Mouse (Mus musculus) neural tube, embryonic 11.5 days (tissue): Measurements from ENCODE around the gene Ppp1r13l. TPM values are rescaled to one million over a fixed set of nuclear protein-coding genes. Genes with fewer than 3 reads are reported as not detected.

ENCODE experiments used
- ATAC-seq: fragments of 200-750 bp; cut with Nextera tagmentation; 2 replicates; pipeline ENCODE4 v1.8.0; 2017; ENCODE audit warnings: moderate number of reproducible peaks, mild to moderate bottlenecking, moderate TSS enrichment, moderate library complexity; ENCODE audit not compliant: insufficient read depth, low FRiP score, low TSS enrichment
- DNase-seq: peaks from one replicate; pipeline ENCODE4 v3.0.0-alpha.2; 2015; ENCODE audit warnings: low spot score
- H3K27ac ChIP-seq: fragments of 300-500 bp; sonication (generic); 2 replicates; pipeline ENCODE4 v1.5.1; 2014; ENCODE audit warnings: low read depth, mild to moderate bottlenecking, low read length
- H3K27me3 ChIP-seq: fragments of 300-500 bp; sonication (generic); 2 replicates; pipeline ENCODE4 v1.6.1; 2014; ENCODE audit warnings: mild to moderate bottlenecking, low read length, mixed read lengths; ENCODE audit not compliant: control insufficient read depth, insufficient read depth
- H3K36me3 ChIP-seq: fragments of 300-500 bp; sonication (generic); 2 replicates; pipeline ENCODE4 v1.6.1; 2014; ENCODE audit warnings: mild to moderate bottlenecking, low read length, moderate library complexity, mixed read lengths; ENCODE audit not compliant: control insufficient read depth, insufficient read depth
- H3K4me1 ChIP-seq: fragments of 300-500 bp; sonication (generic); 2 replicates; pipeline ENCODE4 v1.6.1; 2014; ENCODE audit warnings: low read length, mixed read lengths; ENCODE audit not compliant: control insufficient read depth, insufficient read depth
- H3K4me2 ChIP-seq: fragments of 300-500 bp; sonication (generic); 2 replicates; pipeline ENCODE4 v1.6.1; 2014; ENCODE audit warnings: low read depth, mild to moderate bottlenecking, moderate library complexity
- H3K4me3 ChIP-seq: fragments of 300-500 bp; sonication (generic); 2 replicates; pipeline ENCODE4 v1.5.1; 2014; ENCODE audit warnings: low read depth, low read length
- H3K9ac ChIP-seq: fragments of 300-500 bp; sonication (generic); 2 replicates; pipeline ENCODE4 v1.6.1; 2014; ENCODE audit warnings: mild to moderate bottlenecking, low read length
- H3K9me3 ChIP-seq: fragments of 300-500 bp; sonication (generic); 2 replicates; pipeline ENCODE4 v1.6.1; 2016; ENCODE audit warnings: low read length; ENCODE audit not compliant: control insufficient read depth
- WGBS: fragments of 180-500 bp; shearing (Covaris S2); extraction: QIAGEN DNeasy Blood & Tissue Kit; methylation state at CpG from one replicate; pipeline ENCODE4 v1.1.7; 2014; 5-methylcytosine and 5-hydroxymethylcytosine counted together
- polyA plus RNA-seq: library from polyadenylated mRNA; unstranded; fragments of >200 nt; fragmentation: Nextera tagmentation; extraction: Ambion mirVana; gene quantifications from 2 replicates; pipeline ENCODE4 v1.2.1, GENCODE M21; 2014

Ppp1r13l gene
- polyA plus RNA-seq, 1 experiment from 2014 or later, result 3.4 TPM

GRCm38 (mm10) chr7:19319906-19320305 is 39.6 kb upstream of the Ppp1r13l start:
- peak overlapping the region; percentile 37 for H3K4me3 ChIP-seq
- no peaks in the 10 kb centered on the region for H3K27me3 ChIP-seq
- peak overlapping the region; percentile 40 for H3K9ac ChIP-seq
- H3K27ac ChIP-seq, result no peak overlapping the region
- DNase-seq (peak; percentile 99), ATAC-seq (peak; percentile 92)
- H3K9me3 ChIP-seq, result no peaks in the 10 kb centered on the region
- peaks cover 9% of the 10 kb centered on the region; the same call in 1 of the 2 replicates for H3K4me1 ChIP-seq
- WGBS, result 0% methylated on average over 41 of the region's 41 CpGs
- H3K4me2 ChIP-seq, result peak overlapping the region; percentile 77
- H3K36me3 ChIP-seq, result no peaks in the 10 kb centered on the region

DNA sequence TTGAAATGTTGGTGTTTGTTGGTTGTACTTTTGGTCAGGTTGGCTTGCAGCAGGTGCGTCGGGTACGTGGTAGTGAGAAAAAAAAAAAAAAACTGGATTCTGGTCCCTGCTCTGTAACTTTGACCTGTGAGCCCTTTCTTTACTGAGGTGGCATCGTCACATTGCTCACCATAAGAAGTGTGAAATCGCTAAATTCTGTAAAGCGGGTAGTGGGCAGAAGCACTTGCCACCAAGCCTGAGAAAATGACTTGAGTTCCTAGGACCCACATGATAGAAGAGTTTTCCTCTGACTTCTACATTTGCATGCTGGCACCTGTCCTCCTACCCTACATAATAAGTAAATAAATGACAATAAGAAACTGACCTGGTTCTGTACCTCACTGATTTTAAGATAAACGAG is 38.9 kb upstream of the Ppp1r13l start:
- H3K36me3 ChIP-seq, result no peaks in the 10 kb centered on the region
- H3K4me1 ChIP-seq, result peaks cover 9% of the 10 kb centered on the region; the same call in 1 of the 2 replicates
- DNase-seq (no peak), ATAC-seq (no peak)
- peak overlapping the region; percentile 77; the same call in 1 of the 2 replicates for H3K4me2 ChIP-seq
- H3K9me3 ChIP-seq, result no peaks in the 10 kb centered on the region
- H3K27ac ChIP-seq, result no peak overlapping the region
- H3K9ac ChIP-seq, result no peak overlapping the region
- 46% methylated on average over 7 of the region's 7 CpGs for WGBS
- no peak overlapping the region for H3K4me3 ChIP-seq
- H3K27me3 ChIP-seq, result no peaks in the 10 kb centered on the region

DNA sequence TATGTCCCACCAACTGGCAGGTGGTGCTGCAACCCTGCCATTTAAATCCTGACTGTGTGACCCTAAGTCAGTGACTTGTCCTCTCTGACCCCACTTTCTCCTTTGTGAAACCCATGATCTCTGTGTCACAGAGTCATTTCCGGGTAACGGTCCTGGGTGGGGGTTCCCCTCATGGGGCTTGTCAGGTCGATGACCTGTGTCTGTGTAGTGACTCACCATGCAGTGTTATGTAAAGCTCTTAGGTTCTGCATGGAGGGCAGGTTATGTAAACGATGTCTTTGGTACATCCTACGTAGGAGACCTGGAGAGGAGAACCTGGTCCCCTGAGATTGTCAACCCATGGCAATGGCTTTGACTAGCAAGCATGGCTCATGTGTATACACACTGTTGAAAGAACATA is 38.1 kb upstream of the Ppp1r13l start:
- Histone ChIP-seq H3K9ac (no peak overlapping the region), H3K9me3 (no peaks in the 10 kb centered on the region), H3K4me3 (no peak overlapping the region), H3K27me3 (no peaks in the 10 kb centered on the region), H3K36me3 (no peaks in the 10 kb centered on the region), H3K4me2 (no peak overlapping the region), H3K4me1 (peaks cover 11% of the 10 kb centered on the region), H3K27ac (no peak overlapping the region)
- ATAC-seq (no peak), DNase-seq (no peak)
- 65% methylated on average over 5 of the region's 5 CpGs for WGBS

GRCm38 (mm10) chr7:19322489-19322888 is 37.1 kb upstream of the Ppp1r13l start:
- 50% methylated on average over 9 of the region's 9 CpGs for WGBS
- Histone ChIP-seq H3K27me3 (no peaks in the 10 kb centered on the region), H3K9ac (no peak overlapping the region), H3K27ac (no peak overlapping the region), H3K36me3 (no peaks in the 10 kb centered on the region), H3K4me1 (peaks cover 16% of the 10 kb centered on the region), H3K4me2 (no peak overlapping the region), H3K4me3 (no peak overlapping the region), H3K9me3 (no peaks in the 10 kb centered on the region)
- DNase-seq, result no peak
- ATAC-seq, result no peak

GRCm38 (mm10) chr7:19324221-19324620 is 35.3 kb upstream of the Ppp1r13l start:
- Histone ChIP-seq H3K4me3 (no peak overlapping the region), H3K4me2 (no peak overlapping the region), H3K27me3 (no peaks in the 10 kb centered on the region), H3K9me3 (no peaks in the 10 kb centered on the region), H3K9ac (no peak overlapping the region), H3K4me1 (peaks cover 16% of the 10 kb centered on the region), H3K27ac (no peak overlapping the region), H3K36me3 (no peaks in the 10 kb centered on the region)
- ATAC-seq (no peak), DNase-seq (no peak)
- 89% methylated on average over 11 of the region's 11 CpGs for WGBS

GRCm38 (mm10) chr7:19325262-19326199 is 34.0 kb upstream of the Ppp1r13l start:
- H3K9me3 ChIP-seq, result no peaks in the 10 kb centered on the region
- DNase-seq (no peak), ATAC-seq (no peak)
- H3K9ac ChIP-seq, result no peak overlapping the region
- no peak overlapping the region; the same call in 1 of the 2 replicates for H3K4me3 ChIP-seq
- H3K27me3 ChIP-seq, result no peaks in the 10 kb centered on the region
- H3K4me2 ChIP-seq, result no peak overlapping the region; the same call in 1 of the 2 replicates
- no peaks in the 10 kb centered on the region for H3K36me3 ChIP-seq
- H3K4me1 ChIP-seq, result peaks cover 8% of the 10 kb centered on the region
- 73% methylated on average over 21 of the region's 21 CpGs for WGBS
- H3K27ac ChIP-seq, result no peak overlapping the region

GRCm38 (mm10) chr7:19326359-19326758 is 33.2 kb upstream of the Ppp1r13l start:
- Histone ChIP-seq H3K4me1 (peaks cover 8% of the 10 kb centered on the region), H3K27ac (no peak overlapping the region), H3K4me3 (peak overlapping the region; percentile 28), H3K9ac (peak overlapping the region; percentile 44), H3K9me3 (no peaks in the 10 kb centered on the region), H3K27me3 (no peaks in the 10 kb centered on the region), H3K36me3 (no peaks in the 10 kb centered on the region), H3K4me2 (peak overlapping the region; percentile 40)
- WGBS, result under 1% methylated on average over 19 of the region's 20 CpGs
- peak; percentile 88 for DNase-seq
- ATAC-seq, result peak; percentile 62

- no peaks in the 10 kb centered on the region for H3K27me3 ChIP-seq
- peak overlapping the region; percentile 56; the same call in 1 of the 2 replicates for H3K27ac ChIP-seq
- H3K9me3 ChIP-seq, result no peaks in the 10 kb centered on the region
- peaks cover 8% of the 10 kb centered on the region for H3K4me1 ChIP-seq
- peak overlapping the region; percentile 40 for H3K4me2 ChIP-seq
- H3K9ac ChIP-seq, result peak overlapping the region; percentile 44
- DNase-seq (peak; percentile 82), ATAC-seq (peak; percentile 61; the same call in 1 of the 2 replicates)
- under 1% methylated on average over 22 of the region's 22 CpGs for WGBS
- H3K36me3 ChIP-seq, result no peaks in the 10 kb centered on the region
- peak overlapping the region; percentile 28 for H3K4me3 ChIP-seq
These were observed 32.4 kb upstream of the Ppp1r13l start for GRCm38 (mm10) chr7:19327128-19327527.

DNA sequence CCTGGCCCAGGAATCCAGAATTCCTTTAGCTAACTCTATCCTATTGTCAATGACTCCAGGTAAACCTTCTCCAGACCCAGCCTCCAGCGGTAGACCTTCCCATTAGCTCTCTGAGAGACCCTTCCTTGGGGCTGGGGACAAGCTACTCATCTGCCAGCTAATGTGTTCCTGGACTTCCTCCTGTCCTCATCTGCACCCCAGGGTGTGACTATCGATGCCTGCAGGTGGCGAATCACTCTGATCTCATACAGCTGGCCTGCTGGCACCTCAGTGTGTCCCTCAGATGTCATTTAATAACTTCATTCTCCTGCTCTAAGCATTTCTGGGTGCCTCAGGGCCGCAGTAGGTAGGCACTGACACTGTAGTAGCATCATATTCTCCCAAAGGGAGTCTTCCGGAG is 31.8 kb upstream of the Ppp1r13l start:
- Histone ChIP-seq H3K4me1 (peaks cover 8% of the 10 kb centered on the region), H3K4me2 (no peak overlapping the region), H3K9me3 (no peaks in the 10 kb centered on the region), H3K4me3 (no peak overlapping the region; the same call in 1 of the 2 replicates), H3K9ac (no peak overlapping the region), H3K27me3 (no peaks in the 10 kb centered on the region), H3K27ac (no peak overlapping the region), H3K36me3 (no peaks in the 10 kb centered on the region)
- 80% methylated on average over 5 of the region's 5 CpGs for WGBS
- DNase-seq (no peak), ATAC-seq (no peak)
